Mouse (Mus musculus): ENCODE data around the gene Rflnb.

DNA sequence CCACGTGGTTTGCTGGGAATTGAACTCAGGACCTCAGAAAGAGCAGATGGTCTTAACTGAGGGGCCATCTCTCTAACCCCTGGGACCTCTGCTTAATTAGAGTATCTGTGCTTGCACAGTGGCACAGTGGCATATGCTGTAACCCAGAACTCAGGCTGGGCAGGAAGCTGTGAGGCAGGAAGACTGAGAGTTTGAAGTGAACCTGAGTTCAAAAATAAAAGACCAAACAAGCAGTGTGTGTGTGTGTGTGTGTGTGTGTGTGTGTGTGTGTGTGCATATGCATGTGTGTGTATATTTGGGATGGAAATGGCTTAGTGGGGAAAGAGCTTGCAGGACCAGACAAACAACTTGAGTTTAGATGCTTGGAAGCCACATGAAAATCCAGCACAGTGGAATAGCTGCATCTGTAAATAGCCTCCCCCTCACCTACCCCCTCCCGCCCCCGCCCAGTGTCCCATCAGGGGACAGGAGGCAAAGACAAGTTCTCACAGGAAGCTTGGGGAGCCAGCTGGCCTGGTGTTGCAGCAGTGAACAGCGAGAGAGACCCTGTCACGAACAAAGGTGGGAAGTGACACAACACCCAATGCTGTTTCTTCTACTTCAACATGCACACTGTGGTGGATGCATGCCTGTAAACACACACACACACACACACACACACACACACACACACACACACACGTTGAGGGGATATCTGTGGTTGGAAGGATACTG is 10.2 kb upstream of the Rflnb start:
- TF ChIP-seq CTCF (IDR thresholded peaks at IDR 0.05; ENCODE audit: borderline replicate concordance, insufficient read depth, low read depth, low read length) (no peak), POLR2A (IDR thresholded peaks at IDR 0.05; ENCODE audit: borderline replicate concordance, insufficient read depth, low read length) (no peak)
